Mouse (Mus musculus): ENCODE results near the gene Gpr161. TPM values are rescaled to one million over a fixed set of nuclear protein-coding genes. Genes with fewer than 3 reads are reported as not detected.
"Not testable (repeated sequence)": the region's sequence is repeated elsewhere in the genome, so short reads cannot be mapped to it uniquely, and the experiment has no call there.

Gpr161 gene
- polyA plus RNA-seq, 1 experiment from 2014 or later, result 1.4 TPM

- H3K4me3 ChIP-seq, result no peak overlapping the region
- no peaks in the 10 kb centered on the region for H3K9me3 ChIP-seq (replicated peaks)
- peaks cover 75% of the 10 kb centered on the region for H3K36me3 ChIP-seq
- no peak for DNase-seq (ENCODE audit: low spot score)
- H3K27me3 ChIP-seq (ENCODE audit: low read depth, poor library complexity, severe bottlenecking), result no peaks in the 10 kb centered on the region
- peaks cover 5% of the 10 kb centered on the region; the same call in 1 of the 2 replicates for H3K4me1 ChIP-seq
- whole genome bisulfite sequencing, result 94% methylated on average over 7 of the region's 7 CpGs
- no peak overlapping the region for H3K27ac ChIP-seq (replicated peaks)
Measured at GRCm38 (mm10) chr1:165321891-165322290, 26.3 kb downstream of the Gpr161 start.

- 83% methylated on average over 7 of the region's 7 CpGs for WGBS
- H3K4me3 ChIP-seq, result no peak overlapping the region
- DNase-seq (ENCODE audit: low spot score), result no peak
- H3K27me3 ChIP-seq (ENCODE audit: low read depth, poor library complexity, severe bottlenecking), result no peaks in the 10 kb centered on the region
- H3K27ac ChIP-seq (replicated peaks), result no peak overlapping the region
- H3K9me3 ChIP-seq (replicated peaks), result no peaks in the 10 kb centered on the region
- peaks cover 5% of the 10 kb centered on the region; the same call in 1 of the 2 replicates for H3K4me1 ChIP-seq
- peaks cover 66% of the 10 kb centered on the region for H3K36me3 ChIP-seq
Measured at GRCm38 (mm10) chr1:165322934-165323333, 27.3 kb downstream of the Gpr161 start.

- DNase-seq (ENCODE audit: low spot score), result no peak
- no peaks in the 10 kb centered on the region for H3K4me1 ChIP-seq
- H3K4me3 ChIP-seq, result no peak overlapping the region
- H3K9me3 ChIP-seq (replicated peaks), result no peaks in the 10 kb centered on the region
- no peaks in the 10 kb centered on the region for H3K27me3 ChIP-seq (ENCODE audit: low read depth, poor library complexity, severe bottlenecking)
- 91% methylated on average over 2 of the region's 2 CpGs for WGBS
- peaks cover 24% of the 10 kb centered on the region for H3K36me3 ChIP-seq
- H3K27ac ChIP-seq (replicated peaks), result no peak overlapping the region
Measured at GRCm38 (mm10) chr1:165327370-165327769, 31.8 kb downstream of the Gpr161 start.

GRCm38 (mm10) chr1:165327831-165328230, 32.2 kb downstream of the Gpr161 start:
- no peak overlapping the region for H3K27ac ChIP-seq (replicated peaks)
- no peaks in the 10 kb centered on the region for H3K27me3 ChIP-seq (ENCODE audit: low read depth, poor library complexity, severe bottlenecking)
- H3K9me3 ChIP-seq (replicated peaks), result no peaks in the 10 kb centered on the region
- peaks cover 19% of the 10 kb centered on the region for H3K36me3 ChIP-seq
- DNase-seq (ENCODE audit: low spot score), result no peak
- 86% methylated on average over 5 of the region's 5 CpGs for WGBS
- no peak overlapping the region for H3K4me3 ChIP-seq
- H3K4me1 ChIP-seq, result no peaks in the 10 kb centered on the region

GRCm38 (mm10) chr1:165328384-165329289, 33.0 kb downstream of the Gpr161 start:
- 92% methylated on average over 17 of the region's 17 CpGs for WGBS
- peaks cover 11% of the 10 kb centered on the region for H3K36me3 ChIP-seq

GRCm38 (mm10) chr1:165330859-165331258, 35.3 kb downstream of the Gpr161 start:
- H3K4me1 ChIP-seq, result no peaks in the 10 kb centered on the region
- H3K27me3 ChIP-seq (ENCODE audit: low read depth, poor library complexity, severe bottlenecking), result no peaks in the 10 kb centered on the region
- peaks cover 2% of the 10 kb centered on the region; the same call in 1 of the 2 replicates for H3K36me3 ChIP-seq
- H3K4me3 ChIP-seq, result no peak overlapping the region
- H3K9me3 ChIP-seq (replicated peaks), result no peaks in the 10 kb centered on the region
- H3K27ac ChIP-seq (replicated peaks), result no peak overlapping the region
- DNase-seq (ENCODE audit: low spot score), result no peak

More at GRCm38 (mm10) chr1:165328384-165329289, 33.0 kb downstream of the Gpr161 start:
- DNase-seq (ENCODE audit: low spot score); H3K27ac ChIP-seq (replicated peaks); H3K4me1 ChIP-seq; H3K27me3 ChIP-seq (ENCODE audit: low read depth, poor library complexity, severe bottlenecking); H3K4me3 ChIP-seq; H3K9me3 ChIP-seq (replicated peaks): not testable (repeated sequence)

GRCm38 (mm10) chr1:165332797-165333196, 37.2 kb downstream of the Gpr161 start:
- DNase-seq (ENCODE audit: low spot score), result no peak
- no peak overlapping the region for H3K27ac ChIP-seq (replicated peaks)
- no peaks in the 10 kb centered on the region for H3K27me3 ChIP-seq (ENCODE audit: low read depth, poor library complexity, severe bottlenecking)
- WGBS, result 91% methylated on average over 3 of the region's 3 CpGs
- H3K9me3 ChIP-seq (replicated peaks), result no peaks in the 10 kb centered on the region
- no peak overlapping the region for H3K4me3 ChIP-seq
- H3K36me3 ChIP-seq, result no peaks in the 10 kb centered on the region
- no peaks in the 10 kb centered on the region for H3K4me1 ChIP-seq

GRCm38 (mm10) chr1:165342126-165342525, 46.5 kb downstream of the Gpr161 start:
- 83% methylated on average over 7 of the region's 7 CpGs for WGBS
- H3K27me3 ChIP-seq (ENCODE audit: low read depth, poor library complexity, severe bottlenecking), result no peaks in the 10 kb centered on the region
- no peak overlapping the region for H3K4me3 ChIP-seq
- no peak for DNase-seq (ENCODE audit: low spot score)
- no peak overlapping the region for H3K27ac ChIP-seq (replicated peaks)
- no peaks in the 10 kb centered on the region for H3K9me3 ChIP-seq (replicated peaks)
- no peaks in the 10 kb centered on the region for H3K36me3 ChIP-seq
- H3K4me1 ChIP-seq, result no peaks in the 10 kb centered on the region

GRCm38 (mm10) chr1:165344453-165344852, 48.9 kb downstream of the Gpr161 start:
- no peaks in the 10 kb centered on the region for H3K27me3 ChIP-seq (ENCODE audit: low read depth, poor library complexity, severe bottlenecking)
- H3K4me3 ChIP-seq, result no peak overlapping the region
- no peaks in the 10 kb centered on the region for H3K4me1 ChIP-seq
- no peak for DNase-seq (ENCODE audit: low spot score)
- 69% methylated on average over 4 of the region's 4 CpGs for WGBS
- no peaks in the 10 kb centered on the region for H3K36me3 ChIP-seq
- no peaks in the 10 kb centered on the region for H3K9me3 ChIP-seq (replicated peaks)
- no peak overlapping the region for H3K27ac ChIP-seq (replicated peaks)

GRCm38 (mm10) chr1:165348627-165349026, 53.0 kb downstream of the Gpr161 start:
- Histone ChIP-seq H3K36me3 (peaks cover 9% of the 10 kb centered on the region; the same call in 1 of the 2 replicates), H3K4me3 (no peak overlapping the region), H3K4me1 (no peaks in the 10 kb centered on the region), H3K27ac (replicated peaks) (no peak overlapping the region), H3K27me3 (ENCODE audit: low read depth, poor library complexity, severe bottlenecking) (no peaks in the 10 kb centered on the region), H3K9me3 (replicated peaks) (no peaks in the 10 kb centered on the region)
- no peak for DNase-seq (ENCODE audit: low spot score)

- Histone ChIP-seq H3K27ac (replicated peaks) (no peak overlapping the region), H3K36me3 (no peaks in the 10 kb centered on the region), H3K4me1 (no peaks in the 10 kb centered on the region), H3K4me3 (no peak overlapping the region), H3K27me3 (ENCODE audit: low read depth, poor library complexity, severe bottlenecking) (no peaks in the 10 kb centered on the region), H3K9me3 (replicated peaks) (no peaks in the 10 kb centered on the region)
- DNase-seq (ENCODE audit: low spot score), result no peak
- 73% methylated on average over 2 of the region's 2 CpGs for WGBS
Measured at GRCm38 (mm10) chr1:165356347-165356746, 60.8 kb downstream of the Gpr161 start.

GRCm38 (mm10) chr1:165363271-165363670, 67.7 kb downstream of the Gpr161 start:
- WGBS, result 89% methylated on average over 2 of the region's 2 CpGs
- Histone ChIP-seq H3K27ac (replicated peaks) (no peak overlapping the region), H3K4me1 (no peaks in the 10 kb centered on the region), H3K27me3 (ENCODE audit: low read depth, poor library complexity, severe bottlenecking) (no peaks in the 10 kb centered on the region), H3K4me3 (no peak overlapping the region), H3K36me3 (no peaks in the 10 kb centered on the region), H3K9me3 (replicated peaks) (no peaks in the 10 kb centered on the region)
- DNase-seq (ENCODE audit: low spot score), result no peak

GRCm38 (mm10) chr1:165365057-165365456, 69.5 kb downstream of the Gpr161 start:
- no peak overlapping the region for H3K27ac ChIP-seq (replicated peaks)

More at GRCm38 (mm10) chr1:165365057-165365456, 69.5 kb downstream of the Gpr161 start:
- Histone ChIP-seq H3K9me3 (replicated peaks) (no peaks in the 10 kb centered on the region), H3K36me3 (no peaks in the 10 kb centered on the region), H3K27me3 (ENCODE audit: low read depth, poor library complexity, severe bottlenecking) (no peaks in the 10 kb centered on the region), H3K4me3 (no peak overlapping the region), H3K4me1 (no peaks in the 10 kb centered on the region)
- DNase-seq (ENCODE audit: low spot score), result no peak
- 91% methylated on average over 3 of the region's 3 CpGs for WGBS

Measured in midbrain, embryonic 10.5 days (tissue).